Mouse (Mus musculus) spleen, embryonic (tissue): ENCODE results near the gene Mtus2.

Experiments used
- CTCF ChIA-PET: fragments of 350-600 bp; sonication (Branson Sonifier 250); formaldehyde crosslinking; loops from one replicate; lab custom pipeline; 2022; lab: Charles Lee

Mtus2 gene

GRCm38 (mm10) chr5:148027985-148028384 lies 70.9 kb downstream of the Mtus2 start:
- CTCF ChIA-PET = no interaction called here

- CTCF ChIA-PET = no interaction called here
Observed at GRCm38 (mm10) chr5:148041661-148042060, 84.5 kb downstream of the Mtus2 start.

DNA sequence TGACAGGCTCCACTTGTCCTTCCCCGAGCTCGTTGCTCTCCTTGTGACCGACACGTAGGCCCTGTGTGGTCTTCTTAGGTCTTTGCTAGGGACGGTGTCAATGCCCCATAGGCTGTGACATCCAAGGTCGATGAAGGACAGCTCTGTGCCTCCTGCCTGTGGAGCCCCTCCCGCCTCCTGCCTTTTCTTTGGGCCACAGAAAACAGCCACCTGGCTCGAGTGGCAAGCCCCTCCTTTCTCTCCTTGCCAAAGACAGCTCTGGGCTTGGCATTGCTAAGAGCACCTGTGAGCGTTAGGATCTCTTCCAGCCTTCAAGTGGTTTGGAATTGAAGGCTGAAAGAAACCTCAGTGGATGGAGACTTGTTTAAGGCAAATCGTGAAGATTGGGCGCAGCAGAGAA lies 91.1 kb downstream of the Mtus2 start:
- CTCF ChIA-PET = no interaction called here

DNA sequence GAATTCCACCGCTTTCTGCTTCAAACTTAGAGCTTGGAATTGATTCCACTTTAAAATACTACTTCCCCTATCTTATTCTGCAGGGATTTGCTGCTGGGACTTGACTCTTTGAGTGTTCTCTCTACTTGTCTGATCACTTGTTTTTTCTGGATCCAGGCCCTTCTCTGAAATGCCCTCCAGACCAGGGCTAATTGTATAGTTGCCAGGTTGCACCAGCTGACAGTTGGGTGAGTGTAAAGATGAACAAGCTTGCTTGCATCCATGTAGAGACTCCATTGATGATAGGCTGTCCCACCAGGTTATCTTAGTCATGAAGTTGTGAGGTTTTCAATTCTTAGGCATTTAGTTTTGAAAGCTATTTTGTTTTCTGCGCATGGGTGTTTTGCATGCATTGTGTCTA lies 92.2 kb downstream of the Mtus2 start:
- CTCF ChIA-PET = no interaction called here

DNA sequence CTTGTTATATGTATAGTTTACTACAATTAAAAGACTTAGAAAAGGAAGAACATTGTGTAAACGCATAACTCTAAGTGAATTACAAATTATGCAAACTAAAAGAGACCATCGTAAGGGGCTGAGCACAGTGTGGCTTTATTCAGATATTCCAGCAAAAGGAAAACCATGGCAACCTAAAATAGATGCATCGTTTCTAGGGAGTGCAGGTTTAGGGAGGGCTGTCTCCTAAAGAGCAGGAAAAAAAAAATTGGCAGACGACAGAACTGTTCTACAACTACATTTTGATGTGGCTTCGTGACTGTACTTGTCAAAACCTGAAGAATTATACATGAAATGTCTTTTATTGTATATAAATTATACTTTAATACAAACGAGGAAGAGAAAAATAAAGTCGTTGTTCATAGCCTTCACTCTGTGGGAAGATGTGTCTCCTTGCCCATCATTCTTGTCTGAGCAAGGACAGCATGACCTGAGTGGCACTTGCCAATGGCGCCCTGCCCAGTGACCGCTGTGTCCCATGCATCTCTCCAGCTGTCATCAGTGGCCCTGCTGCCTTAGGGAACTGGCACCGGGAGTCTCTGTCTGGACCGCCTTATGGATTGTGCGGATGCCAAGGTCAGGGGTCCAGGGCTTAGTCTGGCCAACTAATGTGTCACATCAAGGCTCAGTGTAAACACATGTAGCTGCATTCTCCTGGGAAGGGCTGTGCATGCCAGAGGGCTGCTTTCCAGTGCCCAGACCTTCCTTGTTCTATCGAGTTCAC lies 95.9 kb downstream of the Mtus2 start:
- CTCF ChIA-PET = interaction anchor here (0.7 kb wide), 1 partner anchor 13 kb away, joined by 3 read pairs; no protein-coding TSS in a partner anchor

- CTCF ChIA-PET = interaction anchor here (0.7 kb wide), 1 partner anchor 13 kb away, joined by 3 read pairs; no protein-coding TSS in a partner anchor
Observed at GRCm38 (mm10) chr5:148053609-148053990, 96.5 kb downstream of the Mtus2 start.

- CTCF ChIA-PET = no interaction called here
Observed at GRCm38 (mm10) chr5:148056831-148057230, 99.7 kb downstream of the Mtus2 start.

GRCm38 (mm10) chr5:148057433-148057832 lies 100.3 kb downstream of the Mtus2 start:
- CTCF ChIA-PET = no interaction called here

GRCm38 (mm10) chr5:148059339-148059738 lies 102.2 kb downstream of the Mtus2 start:
- CTCF ChIA-PET = no interaction called here

DNA sequence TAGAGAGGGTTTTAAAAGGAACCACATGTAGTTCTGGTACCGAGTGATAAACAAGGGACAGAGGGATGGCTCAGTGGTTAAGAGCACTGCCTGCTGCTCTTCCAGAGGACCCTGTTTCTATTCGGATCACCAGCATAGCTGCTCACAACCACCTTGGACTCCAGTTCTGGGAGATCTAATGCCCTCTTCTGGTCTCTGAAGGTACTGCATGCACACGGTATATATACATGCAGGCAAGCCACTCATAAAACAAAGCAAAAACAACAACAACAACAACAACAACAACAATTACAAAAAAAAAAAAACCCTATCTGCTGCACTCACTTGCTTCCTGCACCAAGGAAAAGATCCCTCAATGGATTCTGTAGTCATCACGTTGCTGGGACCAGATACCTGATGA lies 104.7 kb downstream of the Mtus2 start:
- CTCF ChIA-PET = no interaction called here

DNA sequence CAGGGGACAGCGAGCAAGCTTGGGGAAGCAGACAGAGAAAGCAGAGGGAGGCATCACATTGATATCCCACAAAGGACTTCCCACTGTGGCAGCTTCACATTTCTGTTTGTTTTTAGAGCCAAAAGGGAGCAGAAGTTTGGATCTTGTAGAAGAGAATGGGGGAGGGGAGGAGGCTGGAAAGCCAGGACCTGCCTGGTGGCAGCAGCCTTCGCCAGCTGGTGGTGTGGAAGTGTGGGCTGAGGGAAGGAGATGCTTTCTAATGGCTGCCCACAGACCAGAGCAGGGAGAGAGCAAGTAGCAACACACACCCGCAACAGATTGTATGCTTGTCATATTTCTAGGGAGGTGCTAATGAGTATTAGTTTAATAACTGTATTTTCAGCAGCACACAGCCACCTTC lies 106.6 kb downstream of the Mtus2 start:
- CTCF ChIA-PET = no interaction called here

DNA sequence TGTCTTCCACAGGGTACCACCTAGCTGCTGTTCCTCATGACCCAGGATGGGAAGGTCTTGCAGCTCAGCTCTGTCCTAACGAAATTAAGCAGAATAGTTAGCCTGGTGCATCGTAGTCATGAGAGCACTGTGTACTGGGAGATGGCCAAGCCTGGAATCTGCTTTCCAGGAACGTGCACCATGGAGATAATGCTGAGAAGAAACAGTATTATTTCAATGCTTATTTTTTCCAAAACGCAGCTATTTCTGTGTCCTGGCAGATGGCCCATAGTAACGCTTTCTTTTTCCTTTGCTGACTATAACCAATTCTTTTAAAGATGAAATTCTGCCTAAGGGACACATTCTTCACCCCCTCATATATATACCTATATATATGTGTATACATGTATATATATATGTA lies 108.1 kb downstream of the Mtus2 start:
- CTCF ChIA-PET = no interaction called here

- CTCF ChIA-PET = no interaction called here
Observed at GRCm38 (mm10) chr5:148069909-148070308, 112.8 kb downstream of the Mtus2 start.

DNA sequence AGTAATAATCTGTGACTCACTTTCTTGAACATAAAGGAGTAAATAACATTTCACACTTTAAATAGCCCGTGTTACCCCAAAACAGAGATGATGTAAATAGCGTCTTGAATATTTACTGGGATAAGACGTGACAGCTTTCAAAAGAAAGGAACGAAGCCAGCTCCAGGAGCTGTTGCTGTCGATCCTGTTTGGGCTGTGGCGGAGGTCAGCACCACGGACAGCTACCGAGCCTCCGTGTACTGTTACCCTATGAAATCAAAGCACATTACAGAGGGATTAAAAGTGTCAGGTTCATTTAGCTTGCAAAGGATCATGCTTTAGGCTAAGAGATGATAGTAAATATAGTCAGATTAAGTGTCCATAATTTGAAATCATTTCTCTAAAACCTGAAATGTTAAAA lies 114.7 kb downstream of the Mtus2 start:
- CTCF ChIA-PET = no interaction called here

DNA sequence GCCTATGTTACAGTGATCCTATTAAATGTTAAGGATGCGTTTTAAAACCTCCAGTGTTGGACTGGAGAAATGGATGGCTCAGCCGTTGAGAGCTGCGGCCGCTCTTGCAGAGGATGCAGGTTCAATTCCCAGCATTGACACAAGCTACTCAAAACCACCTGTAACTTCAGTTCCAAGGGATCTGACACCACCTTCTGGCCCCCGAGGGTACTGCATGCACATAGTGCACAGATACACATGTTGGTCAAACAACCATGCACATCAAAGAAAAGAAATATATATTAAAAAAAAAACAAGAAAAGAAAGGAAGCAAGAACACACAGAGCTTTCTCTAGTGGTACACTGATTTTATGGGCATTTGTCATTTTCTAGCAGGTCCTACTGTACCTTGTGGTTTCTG lies 116.3 kb downstream of the Mtus2 start:
- CTCF ChIA-PET = no interaction called here

- CTCF ChIA-PET = no interaction called here
Observed at GRCm38 (mm10) chr5:148079732-148080131, 122.6 kb downstream of the Mtus2 start.

- CTCF ChIA-PET = interaction anchor here (0.7 kb wide), 1 partner anchor 60 kb away, joined by 3 read pairs; no protein-coding TSS in a partner anchor
Observed at GRCm38 (mm10) chr5:148083541-148083940, 126.4 kb downstream of the Mtus2 start.

DNA sequence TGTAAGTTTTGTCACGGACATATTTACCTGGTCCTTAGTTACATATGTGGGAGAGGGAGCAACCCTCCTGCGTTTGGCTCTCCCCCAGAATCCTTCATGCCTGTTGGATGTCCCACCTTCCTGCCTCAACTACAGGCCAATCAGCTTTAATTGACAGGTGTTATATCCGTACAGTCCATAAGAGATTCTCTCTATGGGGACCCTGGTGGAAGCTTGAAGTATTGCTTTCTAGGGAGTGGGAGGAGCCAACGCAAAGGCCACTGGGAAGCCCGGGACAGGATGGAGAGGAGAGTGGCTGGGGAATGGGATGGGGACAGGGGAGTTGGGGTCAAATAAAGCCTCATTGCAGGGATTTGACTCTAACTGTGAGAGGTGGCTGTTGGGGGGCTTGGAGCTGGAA lies 127.6 kb downstream of the Mtus2 start:
- CTCF ChIA-PET = no interaction called here

DNA sequence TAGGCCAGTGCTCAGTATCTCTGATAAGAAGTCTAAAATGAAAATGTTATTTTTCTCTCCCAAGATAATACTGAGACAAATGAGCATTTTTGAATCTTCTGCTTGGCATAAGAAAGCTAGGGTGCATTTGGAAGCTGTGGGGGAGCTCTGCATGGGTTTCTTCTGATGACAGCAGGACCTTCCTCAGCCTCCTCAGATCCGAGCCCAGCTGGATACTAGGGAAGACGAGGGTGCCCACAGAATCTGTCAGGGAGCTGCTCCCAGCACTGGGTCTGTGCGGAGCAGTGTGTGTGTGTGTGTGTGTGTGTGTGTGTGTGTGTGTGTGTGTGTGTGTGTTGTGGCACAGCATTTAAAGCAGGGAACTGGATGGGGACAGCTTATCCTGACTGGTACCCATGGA lies 130.7 kb downstream of the Mtus2 start:
- CTCF ChIA-PET = no interaction called here

DNA sequence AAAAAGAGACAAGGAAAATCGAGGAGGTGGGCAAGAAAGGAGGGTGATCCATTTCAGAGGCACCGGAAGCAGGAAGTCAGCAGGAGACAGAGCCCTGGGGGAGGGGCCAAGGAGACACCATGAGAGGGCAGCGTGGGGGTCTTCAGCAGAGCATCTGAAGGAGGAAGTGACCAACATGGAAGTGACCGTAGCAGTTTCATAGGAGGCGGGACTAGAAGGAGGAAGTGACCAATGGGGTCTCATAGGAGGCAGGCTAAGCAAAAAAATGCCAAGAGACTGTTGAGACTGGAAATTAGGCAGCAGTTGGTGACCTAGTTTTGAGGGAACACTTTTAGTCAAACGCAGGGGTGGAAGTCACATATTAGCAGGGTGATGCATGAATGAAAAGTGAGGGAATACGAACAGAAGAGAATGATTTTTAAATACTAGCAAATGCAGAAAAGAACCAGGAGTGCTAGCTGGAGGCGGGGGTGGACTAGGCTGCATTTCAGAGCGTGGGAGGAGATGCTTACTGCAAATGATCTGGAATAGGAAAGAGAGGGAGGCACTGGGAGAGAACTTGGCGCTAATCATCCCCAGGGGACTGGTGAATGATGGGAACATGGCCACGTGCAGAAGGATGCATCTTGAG lies 133.2 kb downstream of the Mtus2 start:
- CTCF ChIA-PET = no interaction called here

- CTCF ChIA-PET = no interaction called here
Observed at GRCm38 (mm10) chr5:148094640-148095039, 137.5 kb downstream of the Mtus2 start.

- CTCF ChIA-PET = no interaction called here
Observed at GRCm38 (mm10) chr5:148099356-148099755, 142.2 kb downstream of the Mtus2 start.

GRCm38 (mm10) chr5:148107324-148107723 lies 150.2 kb downstream of the Mtus2 start:
- CTCF ChIA-PET = no interaction called here
